Mouse (Mus musculus): ENCODE measurements at regions not wholly inside any gene's neighbourhood (a gene's known extent, or its start where the extent isn't known, plus 50 kb on each side); places are given as distances from the start of the nearest gene placed in this dataset.
A peak's percentile ranks its signal among the peaks of the same experiment; 100 is the strongest.
"Not testable (repeated sequence)": the region's sequence is repeated elsewhere in the genome, so short reads cannot be mapped to it uniquely, and the experiment has no call there.

DNA sequence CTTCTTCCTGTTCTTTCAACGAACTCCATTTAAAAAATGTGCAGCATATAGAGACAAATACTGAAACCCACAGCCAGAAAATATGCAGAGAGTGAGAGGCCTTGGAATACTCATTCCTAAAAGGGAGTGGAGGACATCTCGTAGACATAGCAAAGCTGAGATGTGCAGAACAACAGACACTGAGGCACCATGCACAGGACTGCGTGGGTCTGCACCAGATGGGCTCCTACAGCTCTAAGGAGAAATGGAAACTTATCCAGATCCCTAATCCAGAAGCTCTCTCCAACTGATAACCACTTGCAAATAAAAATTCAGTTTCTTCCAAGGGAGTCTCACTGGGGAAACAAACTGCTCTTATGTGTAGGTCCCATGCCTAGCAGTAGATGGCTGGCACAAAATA is 101.6 kb downstream of the Slc25a24 start:
- DNase-seq = no peak

DNA sequence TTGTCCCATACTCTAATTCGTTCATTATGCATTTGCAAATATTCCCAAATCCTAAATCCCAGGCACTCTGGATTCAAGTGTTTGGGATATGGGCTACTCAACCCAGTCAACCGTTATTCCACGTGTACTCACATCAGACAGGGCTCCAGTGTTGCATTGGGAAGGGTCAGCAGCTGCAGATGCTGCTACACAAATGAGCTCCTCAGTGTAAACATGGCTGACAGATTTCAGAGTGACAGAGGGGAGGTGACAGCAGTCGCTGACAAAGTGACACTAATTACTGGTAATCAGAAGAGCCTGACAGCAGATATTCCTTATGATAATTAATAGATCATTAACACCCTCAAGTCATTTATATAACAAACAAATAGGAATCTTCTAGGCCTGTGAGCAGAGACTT is 106.2 kb upstream of the Vav3 start:
- DNase-seq = no peak

DNA sequence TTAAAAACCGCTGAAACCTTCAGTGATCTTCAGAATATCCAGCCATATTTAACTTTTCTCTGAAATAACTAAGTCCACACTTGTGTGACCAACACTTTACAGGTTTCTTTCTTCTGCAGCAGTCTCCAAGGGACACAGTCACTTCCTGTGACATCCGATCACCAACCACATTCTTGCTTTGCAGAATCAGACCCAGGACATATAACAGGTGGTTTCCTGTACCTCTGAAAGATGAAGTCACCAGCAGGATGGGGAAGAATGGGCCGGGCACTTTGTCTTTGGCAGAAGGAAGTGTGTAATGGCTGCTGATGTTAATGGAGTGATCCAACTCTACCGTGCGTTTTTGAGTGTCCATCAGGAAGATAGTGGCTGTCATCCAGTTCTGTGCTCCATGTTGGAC is 103.5 kb upstream of the Vav3 start:
- no peak for DNase-seq

DNA sequence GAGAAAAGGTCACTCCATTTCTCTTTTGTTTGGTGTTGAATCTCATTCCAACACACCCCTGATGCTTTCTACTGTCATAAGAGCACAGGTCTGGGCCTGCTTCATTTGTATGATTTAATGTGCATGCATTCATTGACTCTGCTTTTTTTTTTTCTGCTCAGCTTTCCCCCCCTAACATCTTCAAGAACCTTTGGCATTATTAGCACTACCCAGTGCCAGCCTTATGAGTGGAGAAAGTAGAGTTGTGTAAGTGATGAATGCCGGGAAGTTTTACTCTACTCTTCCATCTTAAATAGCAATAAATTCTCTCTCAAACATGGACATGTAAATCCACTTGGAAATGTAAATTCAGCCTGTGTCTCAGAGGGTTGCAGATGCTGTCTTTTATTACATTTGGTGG is 97.0 kb upstream of the Vav3 start:
- no peak for DNase-seq

DNA sequence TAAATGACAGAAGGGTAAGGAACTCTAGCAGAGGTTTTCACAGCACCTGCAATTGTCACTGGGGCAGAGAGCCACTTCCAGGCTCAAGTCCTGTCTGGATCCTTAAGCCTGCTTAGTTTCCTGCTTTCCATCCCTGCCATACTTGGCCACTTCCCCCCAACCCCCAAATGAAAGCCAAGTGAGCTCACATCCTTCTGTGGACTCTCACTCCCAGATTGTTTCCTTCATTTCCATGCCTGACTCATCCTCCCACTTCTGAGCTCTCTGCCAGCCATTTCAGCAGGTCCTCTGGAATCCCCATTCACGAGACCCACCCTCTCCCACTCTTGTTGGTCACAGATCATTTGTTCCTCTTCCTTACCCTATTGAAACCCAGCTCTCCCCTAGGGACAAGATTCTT is 91.7 kb upstream of the Vav3 start:
- no peak for DNase-seq

DNA sequence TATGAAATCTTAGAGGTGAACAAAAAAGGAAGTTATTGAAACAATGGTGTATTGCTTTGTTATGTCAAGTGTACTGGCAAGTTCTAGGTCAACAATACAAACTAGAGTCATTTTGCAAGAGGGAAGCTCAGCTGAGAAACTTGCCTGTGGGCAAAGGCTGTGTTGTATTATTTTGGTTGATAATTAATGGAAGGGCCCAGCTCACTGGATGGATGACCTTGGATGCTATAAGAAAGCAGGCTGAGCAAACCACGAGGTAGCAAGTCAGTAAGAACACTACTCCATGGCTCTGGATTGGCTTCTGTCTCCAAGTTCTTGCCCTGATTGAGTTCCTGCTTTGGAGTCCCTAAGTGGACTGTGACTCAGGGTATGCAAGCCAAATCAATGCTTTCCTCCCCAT is 91.1 kb upstream of the Vav3 start:
- DNase-seq = peak in 1 of 2 experiments; percentile 41

DNA sequence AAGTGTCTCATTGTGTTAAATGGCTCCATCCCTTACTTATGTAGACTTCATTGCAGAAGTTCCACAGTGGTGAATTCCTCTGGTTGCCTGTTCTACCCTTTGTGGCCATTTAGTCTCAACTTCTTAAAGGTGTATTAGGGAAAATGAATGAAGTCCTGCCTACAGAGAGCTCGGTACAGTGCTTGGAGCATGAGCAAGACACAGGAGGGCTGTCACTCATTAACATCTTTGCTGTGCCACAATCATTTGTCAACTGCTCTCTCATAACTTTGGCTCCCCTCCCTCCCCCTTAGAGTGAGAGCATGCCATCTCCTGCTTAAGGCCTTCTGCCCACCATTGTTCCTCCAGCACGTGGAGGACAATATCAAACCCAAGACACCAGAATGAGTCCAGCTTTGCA is 90.5 kb upstream of the Vav3 start:
- no peak for DNase-seq

DNA sequence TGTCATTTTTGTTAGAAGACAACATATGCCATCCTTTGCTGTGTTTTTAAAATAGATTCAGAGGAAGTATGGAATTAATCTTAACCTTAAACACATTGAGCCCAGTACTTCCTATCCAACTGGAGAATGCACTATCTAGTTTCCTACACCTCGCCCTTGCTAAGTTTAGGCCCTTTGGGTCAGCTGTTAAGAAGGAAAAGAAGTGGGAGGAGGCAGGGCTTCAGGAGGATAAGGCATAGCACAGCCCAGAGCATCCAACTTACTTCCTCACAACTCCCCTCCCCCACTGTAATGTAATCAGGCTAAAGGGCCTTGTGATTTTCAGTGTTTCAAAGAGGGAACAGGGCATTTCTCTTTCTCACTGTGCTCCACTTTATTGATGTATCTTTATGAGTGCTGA is 88.7 kb upstream of the Vav3 start:
- no peak for DNase-seq

DNA sequence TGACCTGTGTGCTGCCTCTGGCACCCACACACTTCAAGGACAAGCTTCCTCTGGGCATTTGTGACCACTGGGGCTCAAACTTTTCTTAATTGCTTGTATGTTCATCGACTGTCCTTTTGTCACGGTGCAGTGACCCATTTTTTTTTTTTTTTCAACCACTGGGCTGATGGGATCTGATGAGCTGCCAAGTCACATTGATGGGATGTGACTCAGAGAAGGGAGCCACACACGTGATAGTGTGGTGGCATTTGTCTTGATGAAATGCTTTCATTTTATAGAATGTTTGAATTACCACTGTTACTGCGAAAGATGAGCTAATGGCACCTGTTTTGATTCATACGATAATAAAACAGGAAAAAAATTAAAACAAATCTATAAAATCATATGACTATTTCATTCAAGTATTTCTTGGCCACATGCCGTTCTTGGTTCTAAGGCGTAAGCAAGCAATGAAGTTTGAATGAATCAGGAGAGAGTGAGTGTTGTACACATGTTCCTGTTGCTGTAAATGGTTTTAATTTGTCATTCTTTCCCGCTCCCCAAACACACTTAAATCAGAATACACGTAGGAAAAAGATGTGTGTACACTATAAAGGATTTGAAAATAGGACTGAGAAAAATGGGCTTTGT is 86.3 kb upstream of the Vav3 start:
- DNase-seq = no peak

DNA sequence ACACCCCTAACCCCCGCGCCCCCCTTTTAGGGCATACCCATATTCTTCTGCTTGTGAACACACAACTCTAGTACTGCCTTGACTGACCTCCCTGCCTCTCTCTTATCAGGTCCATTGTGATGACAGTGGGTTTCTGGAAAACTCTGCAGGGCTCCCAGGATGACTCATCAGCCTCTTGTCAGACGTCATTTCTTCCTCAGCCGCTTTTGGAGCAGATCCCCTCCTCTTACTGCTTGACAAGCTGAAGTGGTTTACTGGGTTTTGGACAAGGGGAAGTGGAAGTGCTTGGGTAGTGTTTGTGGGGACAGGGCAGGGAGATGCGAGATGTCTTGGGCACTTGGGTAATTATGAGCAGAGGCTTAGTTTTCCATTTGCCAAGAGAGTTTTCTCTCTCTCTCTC is 85.5 kb upstream of the Vav3 start:
- DNase-seq = no peak

DNA sequence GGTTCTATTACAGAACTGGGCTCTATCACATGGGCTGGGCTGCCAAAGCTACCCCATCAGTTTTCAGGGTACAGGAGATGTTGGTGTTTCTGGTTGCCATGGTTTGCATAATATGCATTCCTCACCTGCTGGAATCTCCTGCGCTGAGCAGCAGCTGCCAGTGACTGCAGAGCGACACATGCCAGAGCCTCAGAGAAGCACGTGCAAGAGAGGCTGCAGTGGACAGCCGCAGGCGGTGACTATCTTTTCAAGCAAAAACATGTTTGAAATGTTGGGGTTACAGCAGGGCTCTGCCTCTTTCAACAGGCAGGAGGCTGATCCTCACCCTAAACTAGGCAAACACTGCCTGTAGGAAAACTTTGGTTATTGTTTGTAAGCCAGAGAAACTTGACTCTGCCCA is 83.7 kb upstream of the Vav3 start:
- no peak for DNase-seq

DNA sequence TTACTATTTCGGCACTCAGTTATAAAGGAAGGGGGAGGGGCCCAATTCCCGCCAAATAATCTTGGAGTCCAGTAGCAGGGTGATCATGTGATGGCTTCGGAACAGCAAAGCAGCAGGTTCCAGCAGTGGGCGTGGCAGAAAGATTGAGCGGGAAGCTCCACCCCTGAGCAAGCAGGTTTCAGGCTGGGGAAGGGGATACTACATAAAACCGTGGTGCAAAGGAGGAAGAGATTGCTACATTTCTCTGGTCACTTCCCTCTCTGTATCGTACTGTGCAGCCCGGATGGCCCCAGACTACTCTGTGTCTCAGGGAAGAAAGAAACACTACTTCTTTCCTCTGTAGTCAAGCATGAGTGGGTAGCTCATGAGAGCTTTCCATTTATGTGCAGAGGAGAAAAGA is 73.5 kb upstream of the Vav3 start:
- not testable (repeated sequence) for DNase-seq

DNA sequence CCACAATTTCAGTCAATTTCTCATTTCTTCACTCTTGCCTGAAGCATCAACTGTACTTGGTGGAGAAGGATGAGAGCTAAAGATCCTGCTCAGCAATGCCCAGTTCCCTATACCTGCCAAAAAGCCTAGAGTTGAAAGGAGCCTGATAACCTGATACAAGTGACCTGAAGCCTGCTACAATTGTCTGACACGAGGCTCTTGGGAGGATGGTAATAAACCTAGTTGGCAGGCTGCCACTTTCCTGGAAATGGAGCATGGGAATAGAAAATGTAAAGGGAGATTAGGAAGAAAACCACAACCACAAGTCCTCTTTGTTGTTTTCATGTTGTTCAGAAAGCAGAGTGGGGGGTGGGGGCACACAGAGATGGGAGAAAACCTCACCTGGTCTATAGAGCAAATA is 69.7 kb upstream of the Vav3 start:
- no peak for DNase-seq

DNA sequence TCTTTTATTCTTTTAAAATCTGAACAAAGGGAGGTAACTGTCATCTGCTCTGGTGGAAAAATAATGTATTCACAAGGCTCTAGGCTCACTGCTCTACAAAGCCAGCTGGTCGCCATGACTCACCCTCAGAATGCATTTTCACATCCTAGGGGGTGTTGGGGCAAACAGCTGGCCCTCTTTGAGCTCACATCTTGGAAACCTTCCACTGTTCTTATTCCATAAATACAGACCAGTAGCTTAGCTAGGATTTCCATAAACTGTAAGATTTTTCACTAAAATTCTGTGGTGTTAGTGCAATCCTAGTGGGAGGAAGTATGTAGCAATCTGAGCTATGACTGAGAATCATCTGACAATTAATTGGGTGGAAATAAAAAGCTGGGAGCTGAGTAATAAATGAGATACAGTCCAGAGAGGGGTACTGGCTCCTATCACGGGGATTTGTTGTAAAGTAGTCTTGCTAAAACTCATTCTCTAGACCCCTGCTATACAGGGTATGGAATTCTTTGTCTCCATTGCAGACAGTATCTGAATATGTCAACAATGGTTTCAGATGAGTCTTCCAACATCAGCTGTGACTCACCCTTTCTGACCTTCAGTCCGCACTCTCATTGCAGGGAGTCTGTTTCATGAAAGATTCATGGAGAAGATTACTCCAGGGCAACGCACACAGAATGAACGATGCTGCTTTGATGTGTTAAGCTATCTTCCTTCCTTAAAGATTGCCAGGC is 67.2 kb upstream of the Vav3 start:
- DNase-seq = no peak

DNA sequence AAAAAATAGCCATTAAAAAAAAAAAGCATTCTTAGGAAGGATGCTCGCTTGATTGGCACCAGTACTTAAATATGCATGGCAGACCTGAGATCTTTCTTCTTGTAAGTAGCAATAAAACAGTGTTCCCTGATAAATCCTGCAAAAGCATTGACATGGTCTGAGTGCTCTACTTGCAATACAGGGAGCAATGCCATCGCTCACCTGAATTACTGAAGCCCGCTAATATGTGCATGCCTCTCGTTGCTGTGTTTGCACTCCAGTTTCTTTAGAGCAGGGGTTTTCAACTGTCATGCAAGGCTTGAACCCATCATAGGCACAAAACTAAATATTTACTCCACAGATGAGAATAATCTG is 66.7 kb upstream of the Vav3 start:
- no peak for DNase-seq

DNA sequence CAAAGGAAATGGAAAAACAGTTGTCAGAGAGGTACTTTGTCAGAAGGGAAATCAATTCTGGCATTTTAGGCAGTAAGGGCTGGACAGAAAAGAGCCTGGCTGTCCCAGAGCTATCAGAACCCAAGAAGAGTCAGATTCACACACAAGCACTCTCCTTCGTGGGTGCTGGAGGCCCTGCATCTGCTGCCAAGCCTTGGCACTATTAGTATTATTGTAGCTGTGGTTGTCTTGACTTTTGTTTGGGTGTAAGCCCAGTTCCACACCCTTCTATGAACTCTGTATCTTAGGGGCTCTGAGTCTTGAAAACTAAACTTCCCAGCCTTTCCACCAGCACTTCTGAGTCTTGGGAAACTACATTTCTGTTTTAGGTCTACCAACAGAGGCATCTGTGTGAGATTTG is 61.4 kb upstream of the Vav3 start:
- DNase-seq = no peak

DNA sequence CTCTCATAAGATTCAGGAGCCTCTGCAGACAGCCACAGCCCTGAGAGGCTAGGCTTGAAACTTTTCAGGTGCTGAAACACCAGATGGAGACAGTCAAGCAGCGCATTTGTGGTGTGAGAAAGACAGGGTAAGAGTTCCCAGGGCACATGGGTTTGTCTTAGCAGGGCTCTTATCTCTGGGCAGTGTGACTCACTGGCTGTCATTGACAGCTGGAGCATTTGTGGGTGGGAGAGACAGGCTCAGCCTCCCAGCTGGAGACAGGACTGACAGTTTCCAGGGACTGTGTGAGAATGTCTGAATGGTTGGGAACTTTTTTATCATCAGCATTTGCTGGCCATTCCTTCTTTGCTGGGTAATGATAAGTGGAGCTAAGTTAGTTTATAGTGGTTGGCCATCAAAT is 53.9 kb upstream of the Vav3 start:
- DNase-seq = no peak
